Mouse (Mus musculus) heart, postnatal 0 days (tissue): ENCODE measurements at regions not wholly inside any gene's neighbourhood (a gene's known extent, or its start where the extent isn't known, plus 50 kb on each side); places are given as distances from the start of the nearest gene placed in this dataset.

Experiments used
- ATAC-seq: fragments of 200-750 bp; cut with Nextera tagmentation; 2 replicates; pipeline ENCODE4 v1.8.0; 2017; ENCODE audit warnings: low read depth, moderate number of reproducible peaks, moderate library complexity; ENCODE audit not compliant: insufficient read depth
- DNase-seq: peaks from one replicate; pipeline ENCODE4 v3.0.0-alpha.2; 2016; ENCODE audit warnings: low spot score
- H3K27ac ChIP-seq: fragments of 300-500 bp; sonication (generic); 2 replicates; pipeline ENCODE4 v1.5.1; 2014; ENCODE audit warnings: low read depth, mild to moderate bottlenecking
- H3K27me3 ChIP-seq: fragments of 300-500 bp; sonication (generic); 2 replicates; pipeline ENCODE4 v1.6.1; 2014; ENCODE audit warnings: low read length, mixed read lengths; ENCODE audit not compliant: control insufficient read depth, insufficient read depth
- H3K36me3 ChIP-seq: fragments of 300-500 bp; sonication (generic); replicated peaks from 2 replicates; pipeline ENCODE4 v1.6.1; 2014; ENCODE audit warnings: low read length, mixed read lengths; ENCODE audit not compliant: control insufficient read depth, insufficient read depth
- H3K4me1 ChIP-seq: fragments of 300-500 bp; sonication (generic); 2 replicates; pipeline ENCODE4 v1.6.1; 2014; ENCODE audit warnings: antibody characterized with exemption; ENCODE audit not compliant: control insufficient read depth, insufficient read depth
- H3K4me2 ChIP-seq: fragments of 300-500 bp; sonication (generic); 2 replicates; pipeline ENCODE4 v1.6.1; 2014; ENCODE audit warnings: low read depth, mild to moderate bottlenecking, low read length, moderate library complexity
- H3K4me3 ChIP-seq: fragments of 300-500 bp; sonication (generic); 2 replicates; pipeline ENCODE4 v1.5.1; 2014; ENCODE audit warnings: low read depth, low read length
- H3K9ac ChIP-seq: fragments of 300-500 bp; sonication (generic); replicated peaks from 2 replicates; pipeline ENCODE4 v1.6.1; 2014; ENCODE audit warnings: low read depth, low read length, mixed read lengths
- H3K9me3 ChIP-seq: fragments of 300-500 bp; sonication (generic); replicated peaks from 2 replicates; pipeline ENCODE4 v1.6.1; 2016; ENCODE audit warnings: low read length; ENCODE audit not compliant: control insufficient read depth
- CTCF ChIP-seq: IDR thresholded peaks from 2 replicates; pipeline ENCODE4 v1.5.1; 2016; ENCODE audit warnings: antibody characterized with exemption, control low read depth, low read depth
- EP300 ChIP-seq: IDR thresholded peaks from 2 replicates; pipeline ENCODE4 v1.6.1; 2016; ENCODE audit warnings: antibody characterized with exemption, low read depth
- WGBS: fragments of 180-500 bp; shearing (Covaris S2); extraction: QIAGEN DNeasy Blood & Tissue Kit; methylation state at CpG from one replicate; pipeline ENCODE4 v1.1.7; 2014; 5-methylcytosine and 5-hydroxymethylcytosine counted together

DNA sequence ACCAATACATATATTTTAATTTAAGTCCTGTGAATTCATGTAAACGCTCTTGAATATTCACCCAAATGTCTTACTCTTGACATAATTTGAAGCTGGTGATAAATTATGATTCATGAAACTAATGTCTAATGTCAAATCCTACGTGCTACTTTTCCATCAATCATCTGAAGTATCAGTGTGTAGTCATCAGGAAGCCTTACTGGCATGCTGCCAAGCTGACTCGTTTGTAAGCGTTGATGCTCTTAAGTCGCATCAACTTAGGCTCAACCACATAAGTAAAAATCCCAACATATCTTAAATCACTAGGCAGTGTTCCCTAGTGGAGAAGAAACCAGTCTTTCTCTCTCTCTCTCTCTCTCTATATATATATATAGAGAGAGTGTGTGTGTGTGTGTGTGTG, 58.2 kb upstream of the B430305J03Rik start:
- Histone ChIP-seq H3K27ac (no peak overlapping the region), H3K4me1 (no peaks in the 10 kb centered on the region), H3K9ac (no peak overlapping the region), H3K4me3 (no peak overlapping the region), H3K27me3 (no peaks in the 10 kb centered on the region), H3K4me2 (no peak overlapping the region), H3K9me3 (no peaks in the 10 kb centered on the region), H3K36me3 (no peaks in the 10 kb centered on the region)
- no peak for ATAC-seq
- TF ChIP-seq CTCF (no peak), EP300 (no peak)
- DNase-seq: no peak
- WGBS: 38% methylated on average over 5 of the region's 5 CpGs

DNA sequence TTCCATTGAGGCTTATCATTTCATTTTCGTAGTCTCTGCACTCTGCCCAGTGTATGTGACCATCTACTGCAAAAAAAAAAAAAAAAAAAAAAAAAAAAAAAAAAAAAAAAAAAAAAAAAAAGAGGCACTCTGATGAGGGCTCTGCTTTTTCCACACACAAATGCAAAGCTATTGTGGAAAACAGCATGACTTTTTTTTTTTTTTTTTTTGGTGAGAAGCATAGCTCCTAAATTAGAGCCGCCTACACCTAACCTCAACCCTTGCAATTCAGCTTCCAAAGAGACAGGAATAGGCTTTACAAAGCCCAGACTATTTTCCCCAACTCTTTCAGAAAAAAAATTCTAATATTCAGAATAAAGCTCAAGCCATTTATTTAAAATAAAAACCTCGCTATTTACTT, 54.0 kb upstream of the B430305J03Rik start:
- H3K4me3 ChIP-seq: no peak overlapping the region
- no peaks in the 10 kb centered on the region for H3K36me3 ChIP-seq
- ATAC-seq (no peak), DNase-seq (no peak)
- no peaks in the 10 kb centered on the region for H3K4me1 ChIP-seq
- no peak overlapping the region for H3K4me2 ChIP-seq
- no peak overlapping the region for H3K27ac ChIP-seq
- no peaks in the 10 kb centered on the region for H3K9me3 ChIP-seq
- WGBS: 71% methylated on average over 3 of the region's 3 CpGs
- TF ChIP-seq EP300 (no peak), CTCF (no peak)
- no peak overlapping the region for H3K9ac ChIP-seq
- H3K27me3 ChIP-seq: no peaks in the 10 kb centered on the region

DNA sequence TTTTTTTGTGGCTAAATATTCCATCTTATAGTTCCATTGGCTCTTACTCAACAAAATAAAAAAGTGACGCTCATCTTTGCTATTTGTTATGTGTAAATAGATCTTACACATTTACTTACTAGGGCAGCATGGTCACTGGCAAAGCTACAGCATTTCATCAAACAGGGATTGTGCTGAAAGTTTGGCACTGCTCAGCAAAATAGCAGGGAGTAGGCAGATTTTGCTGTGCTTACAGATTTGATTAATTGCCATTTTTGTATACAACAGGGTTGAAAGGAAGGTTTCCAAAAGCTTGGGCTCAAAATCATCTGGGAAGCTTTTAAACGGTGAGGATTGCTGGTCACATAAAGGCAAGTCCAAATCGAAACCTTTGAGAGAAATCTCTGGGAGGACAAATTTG, 52.3 kb upstream of the B430305J03Rik start:
- WGBS: 73% methylated on average over 3 of the region's 3 CpGs

More for the DNA sequence above, 52.3 kb upstream of the B430305J03Rik start:
- no peaks in the 10 kb centered on the region for H3K4me1 ChIP-seq
- ATAC-seq: no peak
- H3K4me2 ChIP-seq: no peak overlapping the region
- H3K9me3 ChIP-seq: no peaks in the 10 kb centered on the region
- H3K27ac ChIP-seq: no peak overlapping the region
- no peak overlapping the region for H3K9ac ChIP-seq
- DNase-seq: no peak
- H3K36me3 ChIP-seq: no peaks in the 10 kb centered on the region
- H3K27me3 ChIP-seq: no peaks in the 10 kb centered on the region
- TF ChIP-seq EP300: no peak
- TF ChIP-seq CTCF: no peak
- H3K4me3 ChIP-seq: no peak overlapping the region
